Mouse (Mus musculus): ENCODE data around the gene Madcam1. TPM values are rescaled to one million over a fixed set of nuclear protein-coding genes. Genes with fewer than 3 reads are reported as not detected.

Madcam1 gene
- total and polyA plus RNA-seq, 3 experiments, result 61.9 to 171 (median 110) TPM

DNA sequence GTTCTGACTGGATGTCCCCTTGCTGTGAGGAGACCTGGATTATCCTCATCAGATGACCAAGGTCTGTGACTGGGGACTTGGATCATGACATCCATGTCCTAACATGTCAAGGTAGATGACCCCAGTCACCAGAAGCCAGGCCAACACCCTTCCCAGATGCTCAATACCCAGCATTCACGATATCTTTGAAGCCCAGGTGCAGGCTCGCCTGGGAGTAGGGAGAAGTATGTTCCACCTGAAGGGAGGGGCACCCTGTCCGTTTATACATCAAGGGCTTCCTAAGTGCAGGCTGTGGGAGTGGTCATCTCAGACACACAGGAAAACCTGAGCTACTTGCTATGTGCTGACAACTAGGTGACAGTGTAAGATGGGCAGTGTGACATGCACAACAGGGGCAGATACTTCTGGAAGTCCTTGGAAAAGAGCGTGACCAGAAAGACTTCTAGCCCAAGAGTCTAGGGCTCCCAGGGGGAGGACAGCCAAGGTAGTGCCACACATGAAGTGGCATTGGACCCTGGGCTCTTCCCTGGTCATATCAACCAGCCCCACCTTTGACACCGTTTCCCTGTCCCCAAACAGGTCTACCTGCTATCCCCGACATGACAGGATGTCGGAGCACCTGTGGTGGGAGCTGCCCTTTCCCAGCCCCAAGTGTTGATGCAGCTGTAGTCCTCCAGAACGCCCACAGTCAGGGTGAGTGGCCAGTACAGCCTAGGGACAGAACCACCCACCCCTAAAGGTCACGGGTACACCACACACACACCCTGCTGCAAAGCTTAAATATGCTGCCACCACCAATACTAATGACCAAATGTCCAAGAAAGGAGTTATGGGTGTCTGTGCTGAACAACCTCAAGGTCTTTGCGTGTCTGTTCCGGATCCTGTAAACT is 16.5 kb downstream of the Madcam1 start:
- H3K9ac ChIP-seq (ENCODE audit: insufficient read depth, low read depth), result peak overlapping the region; percentile 52
- peaks cover 24 to 35% of the 10 kb centered on the region in 2 experiments for H3K4me1 ChIP-seq (ENCODE audit: control insufficient read depth in 1 of 2, insufficient read depth in 2 of 2)
- in situ Hi-C loops (cut with MboI; ENCODE audit: low pct_ligation_motif_present, low pct_unique_long_range_greater_than_20kb, low sequenced_read_pairs) (no loop called here), dilution Hi-C loops (cut with MboI; ENCODE audit: extremely low pct_ligation_motif_present, extremely low pct_unique_long_range_greater_than_20kb, low sequenced_read_pairs) (no loop called here)
- no peaks in the 10 kb centered on the region for H3K27me3 ChIP-seq (replicated peaks)
- no peak for DNase-seq (ENCODE audit: extremely low read depth)
- peak overlapping the region; percentile 65 for H3K4me2 ChIP-seq (ENCODE audit: insufficient read depth, low read depth, poor library complexity, severe bottlenecking)
- peaks cover 2% of the 10 kb centered on the region for H3K9me3 ChIP-seq (replicated peaks; ENCODE audit: low read length)
- TF ChIP-seq SIN3A (IDR thresholded peaks at IDR 0.05; ENCODE audit: low read length) (no peak), CHD1 (IDR thresholded peaks at IDR 0.05; ENCODE audit: low read depth, low read length) (no peak), ZKSCAN1 (IDR thresholded peaks at IDR 0.05; ENCODE audit: borderline replicate concordance, low read depth, low read length) (no peak), BHLHE40 (IDR thresholded peaks at IDR 0.05; ENCODE audit: low read depth, low read length) (no peak), TBP (conservative IDR thresholded peaks at IDR 0.05; ENCODE audit: low read depth, low read length) (no peak), CHD2 (IDR thresholded peaks at IDR 0.05; ENCODE audit: low read length) (no peak), TCF12 (IDR thresholded peaks at IDR 0.05; ENCODE audit: low read depth, low read length) (no peak), RAD21 (IDR thresholded peaks at IDR 0.05; ENCODE audit: low read depth, low read length) (no peak), POLR2AphosphoS2 (IDR thresholded peaks at IDR 0.05; ENCODE audit: low read depth, low read length) (no peak), ELF1 (IDR thresholded peaks at IDR 0.05; ENCODE audit: low read depth, low read length) (no peak), PAX5 (IDR thresholded peaks at IDR 0.05; ENCODE audit: low read length) (no peak), ZC3H11A (IDR thresholded peaks at IDR 0.05; ENCODE audit: low read depth, low read length) (no peak), JUN (IDR thresholded peaks at IDR 0.05; ENCODE audit: insufficient read depth, low read depth, low read length) (no peak), IRF4 (IDR thresholded peaks at IDR 0.05; ENCODE audit: low read depth, low read length) (no peak), MEF2A (IDR thresholded peaks at IDR 0.05; ENCODE audit: borderline replicate concordance, low read depth, low read length) (no peak)
- H3K36me3 ChIP-seq (replicated peaks in 1 of 2; ENCODE audit: control insufficient read depth in 1 of 2, insufficient read depth in 1 of 2, low read length in 1 of 2), result peaks cover 14 to 36% of the 10 kb centered on the region in 2 experiments
- H3K79me2 ChIP-seq (replicated peaks; ENCODE audit: control insufficient read depth, extremely low read depth, insufficient read depth, poor library complexity, severe bottlenecking), result peaks cover 31% of the 10 kb centered on the region
- H3K27ac ChIP-seq (ENCODE audit: insufficient read depth, low read depth), result no peak overlapping the region
- H3K4me3 ChIP-seq (replicated peaks in 1 of 3; ENCODE audit: low read depth in 2 of 3, low read length in 2 of 3, poor library complexity in 1 of 3), result peak overlapping the region; percentile 55 to 93 (median 75)

DNA sequence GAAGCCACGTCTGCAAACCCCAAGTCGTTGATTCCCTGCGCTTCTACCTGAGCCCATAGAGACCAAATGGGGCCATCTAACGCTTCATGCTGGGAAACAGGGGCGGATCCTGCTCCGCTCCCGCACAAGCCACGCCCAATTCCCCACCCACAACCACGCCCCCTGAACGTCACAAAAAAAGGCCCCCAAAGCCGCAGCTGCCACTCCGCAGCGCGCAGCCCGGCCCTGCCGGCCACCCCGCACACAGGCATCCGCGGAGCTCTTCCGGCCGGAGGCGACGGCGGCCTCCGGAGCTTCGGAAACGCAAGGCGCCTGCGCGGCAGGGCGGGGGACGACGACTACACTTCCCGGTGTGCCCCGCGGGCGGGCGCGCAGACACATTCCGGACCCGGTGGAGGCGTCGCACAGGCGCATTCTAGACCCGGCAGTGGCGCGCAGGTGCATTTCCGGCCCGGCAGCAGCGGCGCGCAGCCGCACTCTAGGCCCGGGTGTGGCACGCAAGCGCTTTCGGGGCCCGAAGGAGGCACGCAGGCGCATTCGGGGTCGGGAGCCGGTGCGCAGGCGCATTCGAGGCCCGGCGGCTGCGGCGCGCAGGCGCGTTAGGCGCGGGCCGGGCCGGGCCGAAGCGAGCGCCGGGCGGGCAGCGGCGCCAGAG is 17.4 kb downstream of the Madcam1 start, which contains the start of gene Cdc34:
TSS of gene Cdc34 (plus strand) at position 605 of the 655 bp plus-strand sequence.
- Histone ChIP-seq H3K4me2 (ENCODE audit: insufficient read depth, low read depth, poor library complexity, severe bottlenecking) (peak within 1 kb of the TSS; percentile 69), H3K9me3 (replicated peaks; ENCODE audit: low read length) (peaks cover 2% of the 10 kb centered on the region), H3K36me3 (replicated peaks in 1 of 2; ENCODE audit: control insufficient read depth in 1 of 2, insufficient read depth in 1 of 2, low read length in 1 of 2) (peaks cover 22 to 36% of the 10 kb centered on the region in 2 experiments), H3K4me1 (ENCODE audit: control insufficient read depth in 1 of 2, insufficient read depth in 2 of 2) (peaks cover 24 to 35% of the 10 kb centered on the region in 2 experiments), H3K27me3 (replicated peaks) (no peaks in the 10 kb centered on the region), H3K9ac (ENCODE audit: insufficient read depth, low read depth) (peak within 1 kb of the TSS; percentile 97), H3K27ac (ENCODE audit: insufficient read depth, low read depth) (peak within 1 kb of the TSS; percentile 58), H3K4me3 (replicated peaks in 1 of 3; ENCODE audit: low read depth in 2 of 3, low read length in 2 of 3, poor library complexity in 1 of 3) (peak within 1 kb of the TSS; percentile 92 to 98 (median 93)), H3K79me2 (replicated peaks; ENCODE audit: control insufficient read depth, extremely low read depth, insufficient read depth, poor library complexity, severe bottlenecking) (peaks cover 31% of the 10 kb centered on the region)
- peak; percentile 98 for DNase-seq (ENCODE audit: extremely low read depth)
- dilution Hi-C loops (cut with MboI; ENCODE audit: extremely low pct_ligation_motif_present, extremely low pct_unique_long_range_greater_than_20kb, low sequenced_read_pairs) (no loop called here), in situ Hi-C loops (cut with MboI; ENCODE audit: low pct_ligation_motif_present, low pct_unique_long_range_greater_than_20kb, low sequenced_read_pairs) (no loop called here)
- TF ChIP-seq E2F4 (IDR thresholded peaks at IDR 0.05; ENCODE audit: insufficient replicate concordance, low read depth, low read length) (no peak), PAX5 (IDR thresholded peaks at IDR 0.05; ENCODE audit: low read length) (no peak), POLR2A (IDR thresholded peaks at IDR 0.05; ENCODE audit: low read depth, low read length) (peak; percentile 97), RAD21 (IDR thresholded peaks at IDR 0.05; ENCODE audit: low read depth, low read length) (no peak), SIN3A (IDR thresholded peaks at IDR 0.05; ENCODE audit: low read length) (peak; percentile 63), JUND (conservative IDR thresholded peaks at IDR 0.05; ENCODE audit: low read depth, low read length) (no peak), RCOR1 (conservative IDR thresholded peaks at IDR 0.05; ENCODE audit: low read depth, low read length) (no peak), ZMIZ1 (IDR thresholded peaks at IDR 0.05; ENCODE audit: low read depth, low read length) (peak; percentile 81), IRF4 (IDR thresholded peaks at IDR 0.05; ENCODE audit: low read depth, low read length) (peak; percentile 40; the same call in 1 of the 2 replicates), MAZ (IDR thresholded peaks at IDR 0.05; ENCODE audit: low read depth, low read length) (peak; percentile 88), MAX (IDR thresholded peaks at IDR 0.05; ENCODE audit: low read length) (no peak), ELF1 (IDR thresholded peaks at IDR 0.05; ENCODE audit: low read depth, low read length) (peak; percentile 99), BHLHE40 (IDR thresholded peaks at IDR 0.05; ENCODE audit: low read depth, low read length) (peak; percentile 17; the same call in 1 of the 2 replicates), POLR2AphosphoS2 (IDR thresholded peaks at IDR 0.05; ENCODE audit: low read depth, low read length) (no peak), NRF1 (IDR thresholded peaks at IDR 0.05; ENCODE audit: low read depth, low read length) (peak; percentile 93), TBP (conservative IDR thresholded peaks at IDR 0.05; ENCODE audit: low read depth, low read length) (0 out of 2 replicates have a peak, but pooled peaks have one; percentile 19), CTCF (conservative IDR thresholded peaks at IDR 0.05 in 1 of 2, IDR thresholded peaks at IDR 0.05 in 1 of 2; ENCODE audit: low read depth in 2 of 2, low read length in 2 of 2) (peak in 1 of 2 experiments; percentile 19; a peak in 1 of 4 replicates), MEF2A (IDR thresholded peaks at IDR 0.05; ENCODE audit: borderline replicate concordance, low read depth, low read length) (peak; percentile 40; the same call in 1 of the 2 replicates), SMC3 (IDR thresholded peaks at IDR 0.05; ENCODE audit: low read depth, low read length) (no peak), MXI1 (IDR thresholded peaks at IDR 0.05; ENCODE audit: low read depth, low read length) (peak; percentile 66; the same call in 1 of the 2 replicates), CHD2 (IDR thresholded peaks at IDR 0.05; ENCODE audit: low read length) (no peak), MAFK (IDR thresholded peaks at IDR 0.05; ENCODE audit: insufficient replicate concordance, low read length) (no peak)
